Mouse (Mus musculus): Measurements from ENCODE around the gene Ubxn2a. TPM values are rescaled to one million over a fixed set of nuclear protein-coding genes. Genes with fewer than 3 reads are reported as not detected.

Ubxn2a gene
- polyA plus RNA-seq, 1 experiment, result 4.1 TPM

DNA sequence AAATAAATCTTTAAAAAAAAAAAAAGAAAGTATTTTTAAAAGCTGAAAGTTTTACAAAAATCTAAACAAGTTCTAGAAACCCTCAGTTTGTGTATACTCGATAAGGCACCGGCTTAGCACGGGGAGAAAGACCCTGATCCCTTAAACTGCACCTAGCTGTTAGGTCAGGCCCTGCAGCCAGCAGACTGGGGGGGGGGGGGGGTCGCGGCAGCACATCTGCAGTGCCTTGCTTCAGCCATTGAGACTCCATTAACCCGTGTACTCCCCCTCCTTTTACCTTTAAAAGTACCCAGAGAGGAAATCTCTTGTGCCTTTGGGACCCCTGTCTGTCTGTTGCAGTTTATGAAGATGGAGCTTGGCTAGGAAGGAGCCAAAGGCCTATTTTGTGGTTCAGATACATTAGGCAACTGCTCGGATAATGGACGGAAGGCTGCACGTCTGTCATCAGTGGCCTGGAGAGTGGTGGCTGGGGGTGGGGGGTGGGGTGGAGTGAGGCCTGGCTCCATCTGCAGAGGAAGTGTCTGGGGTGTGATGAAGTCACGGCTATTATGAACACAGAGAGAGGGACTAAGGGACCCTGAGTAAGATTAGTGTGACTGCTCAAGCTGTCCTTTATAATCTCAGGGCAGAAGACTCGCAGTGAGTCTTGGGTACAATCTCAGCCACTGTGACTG lies 48.1 kb downstream of the Ubxn2a start:
- Histone ChIP-seq H3K79me3 (ENCODE audit: low read depth) (no peaks in the 10 kb centered on the region), H3K36me3 (ENCODE audit: control insufficient read depth, insufficient read depth) (no peaks in the 10 kb centered on the region), H3K79me2 (ENCODE audit: control insufficient read depth, insufficient read depth) (no peaks in the 10 kb centered on the region), H3K4me3 (ENCODE audit: insufficient read depth, poor library complexity, severe bottlenecking) (no peak overlapping the region), H3ac (ENCODE audit: control insufficient read depth, insufficient read length, low read depth) (no peak overlapping the region), H3K27me3 (ENCODE audit: control insufficient read depth, insufficient read depth, insufficient read length) (no peaks in the 10 kb centered on the region)
- TF ChIP-seq MYOD1 (IDR thresholded peaks at IDR 0.05; ENCODE audit: control insufficient read depth, insufficient read length, low read depth) (no peak), CEBPB (IDR thresholded peaks at IDR 0.05; ENCODE audit: low read depth) (no peak), FOSL1 (IDR thresholded peaks at IDR 0.05; ENCODE audit: insufficient read depth, low read length, poor library complexity, severe bottlenecking) (no peak), USF1 (IDR thresholded peaks at IDR 0.05; ENCODE audit: low read depth) (no peak), CTCF (IDR thresholded peaks at IDR 0.05; ENCODE audit: control insufficient read depth, insufficient read depth, insufficient read length) (no peak), MAX (IDR thresholded peaks at IDR 0.05) (no peak), MYOG (IDR thresholded peaks at IDR 0.05; ENCODE audit: control insufficient read depth, extremely low read depth, insufficient read length) (no peak)

DNA sequence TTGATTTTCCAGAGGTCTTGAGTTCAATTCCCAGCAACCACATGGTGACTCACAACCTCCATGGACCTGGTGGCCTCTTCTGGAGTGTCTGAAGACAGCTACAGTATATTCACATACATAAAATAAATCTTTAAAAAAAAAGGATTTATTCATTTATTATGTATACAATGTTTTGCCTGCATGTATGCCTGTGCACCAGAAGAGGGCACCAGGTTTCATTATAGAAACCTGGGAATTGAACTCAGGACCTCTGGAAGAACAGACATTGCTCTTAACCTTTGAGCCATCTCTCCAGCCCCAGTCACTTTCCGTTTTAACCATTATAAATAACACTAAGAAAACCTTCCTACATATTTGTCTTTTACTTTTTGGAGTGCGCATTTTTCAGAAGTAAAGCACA lies 50.7 kb downstream of the Ubxn2a start:
- Histone ChIP-seq H3K27me3 (ENCODE audit: control insufficient read depth, insufficient read depth, insufficient read length) (no peaks in the 10 kb centered on the region), H3K4me3 (ENCODE audit: insufficient read depth, poor library complexity, severe bottlenecking) (no peak overlapping the region), H3K79me3 (ENCODE audit: low read depth) (no peaks in the 10 kb centered on the region), H3K79me2 (ENCODE audit: control insufficient read depth, insufficient read depth) (no peaks in the 10 kb centered on the region), H3K36me3 (ENCODE audit: control insufficient read depth, insufficient read depth) (peaks cover 3% of the 10 kb centered on the region), H3ac (ENCODE audit: control insufficient read depth, insufficient read length, low read depth) (no peak overlapping the region)
- TF ChIP-seq CTCF (IDR thresholded peaks at IDR 0.05; ENCODE audit: control insufficient read depth, insufficient read depth, insufficient read length) (no peak), USF1 (IDR thresholded peaks at IDR 0.05; ENCODE audit: low read depth) (no peak), MAX (IDR thresholded peaks at IDR 0.05) (no peak), CEBPB (IDR thresholded peaks at IDR 0.05; ENCODE audit: low read depth) (no peak), MYOG (IDR thresholded peaks at IDR 0.05; ENCODE audit: control insufficient read depth, extremely low read depth, insufficient read length) (no peak), FOSL1 (IDR thresholded peaks at IDR 0.05; ENCODE audit: insufficient read depth, low read length, poor library complexity, severe bottlenecking) (no peak), MYOD1 (IDR thresholded peaks at IDR 0.05; ENCODE audit: control insufficient read depth, insufficient read length, low read depth) (no peak)

- no peaks in the 10 kb centered on the region for H3K79me3 ChIP-seq (ENCODE audit: low read depth)
Observed at GRCm38 (mm10) chr12:4856160-4856559, 51.3 kb downstream of the Ubxn2a start.

DNA sequence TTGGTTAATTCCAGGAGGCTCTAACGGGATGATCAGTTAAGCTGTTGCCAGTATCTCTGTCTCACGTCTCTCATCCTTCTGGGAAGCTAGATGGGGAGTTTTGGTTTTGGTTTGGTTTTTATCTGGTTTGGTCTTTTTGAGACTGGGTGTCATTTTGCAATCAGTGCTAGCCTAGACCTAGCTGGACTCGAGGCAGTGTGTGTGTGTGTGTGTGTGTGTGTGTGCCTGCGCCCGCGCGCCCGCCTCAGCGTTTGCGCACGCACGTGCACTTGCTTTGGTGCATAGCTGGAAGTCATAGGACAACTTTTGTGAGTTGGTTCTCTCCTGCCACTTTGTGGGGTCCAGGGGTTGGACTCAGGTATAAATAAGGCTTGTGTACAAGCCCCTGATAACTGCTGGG lies 63.8 kb downstream of the Ubxn2a start:
- Histone ChIP-seq H3K79me2 (ENCODE audit: control insufficient read depth, insufficient read depth) (peaks cover 40% of the 10 kb centered on the region), H3K79me3 (ENCODE audit: low read depth) (peaks cover 17% of the 10 kb centered on the region), H3ac (ENCODE audit: control insufficient read depth, insufficient read length, low read depth) (peak overlapping the region; percentile 28), H3K27me3 (ENCODE audit: control insufficient read depth, insufficient read depth, insufficient read length) (no peaks in the 10 kb centered on the region), H3K36me3 (ENCODE audit: control insufficient read depth, insufficient read depth) (peaks cover 2% of the 10 kb centered on the region), H3K4me3 (ENCODE audit: insufficient read depth, poor library complexity, severe bottlenecking) (peak overlapping the region; percentile 49)
- TF ChIP-seq CTCF (IDR thresholded peaks at IDR 0.05; ENCODE audit: control insufficient read depth, insufficient read depth, insufficient read length) (no peak), USF1 (IDR thresholded peaks at IDR 0.05; ENCODE audit: low read depth) (no peak), MYOD1 (IDR thresholded peaks at IDR 0.05; ENCODE audit: control insufficient read depth, insufficient read length, low read depth) (no peak), MAX (IDR thresholded peaks at IDR 0.05) (peak; percentile 38), CEBPB (IDR thresholded peaks at IDR 0.05; ENCODE audit: low read depth) (no peak)

More at GRCm38 (mm10) chr12:4856160-4856559, 51.3 kb downstream of the Ubxn2a start:
- no peaks in the 10 kb centered on the region for H3K79me2 ChIP-seq (ENCODE audit: control insufficient read depth, insufficient read depth)
- H3K36me3 ChIP-seq (ENCODE audit: control insufficient read depth, insufficient read depth), result peaks cover 3% of the 10 kb centered on the region
- TF ChIP-seq CEBPB (IDR thresholded peaks at IDR 0.05; ENCODE audit: low read depth) (no peak), FOSL1 (IDR thresholded peaks at IDR 0.05; ENCODE audit: insufficient read depth, low read length, poor library complexity, severe bottlenecking) (no peak), CTCF (IDR thresholded peaks at IDR 0.05; ENCODE audit: control insufficient read depth, insufficient read depth, insufficient read length) (no peak), USF1 (IDR thresholded peaks at IDR 0.05; ENCODE audit: low read depth) (no peak), MYOG (IDR thresholded peaks at IDR 0.05; ENCODE audit: control insufficient read depth, extremely low read depth, insufficient read length) (no peak), MAX (IDR thresholded peaks at IDR 0.05) (no peak), MYOD1 (IDR thresholded peaks at IDR 0.05; ENCODE audit: control insufficient read depth, insufficient read length, low read depth) (no peak)
- no peak overlapping the region for H3K4me3 ChIP-seq (ENCODE audit: insufficient read depth, poor library complexity, severe bottlenecking)
- H3ac ChIP-seq (ENCODE audit: control insufficient read depth, insufficient read length, low read depth), result no peak overlapping the region
- no peaks in the 10 kb centered on the region for H3K27me3 ChIP-seq (ENCODE audit: control insufficient read depth, insufficient read depth, insufficient read length)

DNA sequence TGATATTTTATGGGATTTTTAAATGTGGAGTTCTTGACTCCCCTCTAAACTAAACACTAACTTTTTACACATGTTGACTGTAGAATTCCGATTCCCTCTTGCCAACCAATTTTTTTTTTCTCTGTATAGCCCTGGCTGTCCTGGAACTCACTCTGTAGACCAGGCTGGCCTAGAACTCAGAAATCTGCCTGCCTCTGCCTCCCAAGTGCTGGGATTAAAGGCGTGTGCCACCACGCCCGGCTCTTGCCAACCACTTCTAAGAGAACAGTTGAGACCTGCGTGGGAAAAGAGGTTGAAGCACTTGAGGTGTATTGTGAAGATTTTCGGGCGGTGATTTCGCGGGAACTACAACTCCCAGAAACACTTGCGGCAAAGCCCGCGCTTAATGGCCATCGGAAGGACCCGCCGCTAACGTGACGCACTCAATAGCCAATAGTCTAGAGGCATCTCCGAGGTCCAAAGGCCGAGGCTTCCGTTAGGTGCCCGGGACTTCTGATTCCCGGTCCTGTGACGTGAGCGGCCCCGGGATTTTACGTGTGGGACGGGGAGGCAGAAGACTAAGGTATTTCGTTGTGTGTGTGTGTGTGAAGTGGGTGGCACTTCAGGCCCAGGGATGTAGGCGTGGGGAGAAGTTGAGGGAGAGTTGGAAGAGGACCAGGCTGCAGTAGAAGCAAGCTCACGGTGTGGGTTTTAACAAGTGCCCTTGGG lies 64.5 kb downstream of the Ubxn2a start, which contains the start of gene Wdcp:
Gene Wdcp, plus strand, starts transcription at position 414 of the 708 bp plus-strand sequence.
- Histone ChIP-seq H3K79me2 (ENCODE audit: control insufficient read depth, insufficient read depth) (peaks cover 40% of the 10 kb centered on the region), H3K36me3 (ENCODE audit: control insufficient read depth, insufficient read depth) (no peaks in the 10 kb centered on the region), H3ac (ENCODE audit: control insufficient read depth, insufficient read length, low read depth) (peak within 1 kb of the TSS; percentile 76), H3K4me3 (ENCODE audit: insufficient read depth, poor library complexity, severe bottlenecking) (peak within 1 kb of the TSS; percentile 49), H3K27me3 (ENCODE audit: control insufficient read depth, insufficient read depth, insufficient read length) (no peaks in the 10 kb centered on the region), H3K79me3 (ENCODE audit: low read depth) (peaks cover 14% of the 10 kb centered on the region)
- TF ChIP-seq FOSL1 (IDR thresholded peaks at IDR 0.05; ENCODE audit: insufficient read depth, low read length, poor library complexity, severe bottlenecking), result no peak
- TF ChIP-seq USF1 (IDR thresholded peaks at IDR 0.05; ENCODE audit: low read depth), result peak; percentile 68
- no peak for TF ChIP-seq MYOG (IDR thresholded peaks at IDR 0.05; ENCODE audit: control insufficient read depth, extremely low read depth, insufficient read length)
- no peak for TF ChIP-seq CEBPB (IDR thresholded peaks at IDR 0.05; ENCODE audit: low read depth)
- no peak for TF ChIP-seq CTCF (IDR thresholded peaks at IDR 0.05; ENCODE audit: control insufficient read depth, insufficient read depth, insufficient read length)
